Mouse (Mus musculus) 3T3-L1 (cell line): ENCODE data around the gene Cntd1.
A peak's percentile ranks its signal among the peaks of the same experiment; 100 is the strongest.

Experiments used
- DNase-seq: peaks from one replicate; pipeline ENCODE4 v3.0.0-alpha.2; 2015; ENCODE audit warnings: low read depth, low spot score

Cntd1 gene

GRCm38 (mm10) chr11:101253613-101254389, 25.0 kb upstream of the Cntd1 start, which contains the start of gene Vps25:
Gene Vps25 (plus strand): TSS chr11:101253707.
- peak; percentile 90 for DNase-seq

- no peak for DNase-seq
Measured at GRCm38 (mm10) chr11:101255826-101256775, 22.7 kb upstream of the Cntd1 start.

GRCm38 (mm10) chr11:101259261-101259712, 19.5 kb upstream of the Cntd1 start:
- DNase-seq: peak; percentile 77

DNA sequence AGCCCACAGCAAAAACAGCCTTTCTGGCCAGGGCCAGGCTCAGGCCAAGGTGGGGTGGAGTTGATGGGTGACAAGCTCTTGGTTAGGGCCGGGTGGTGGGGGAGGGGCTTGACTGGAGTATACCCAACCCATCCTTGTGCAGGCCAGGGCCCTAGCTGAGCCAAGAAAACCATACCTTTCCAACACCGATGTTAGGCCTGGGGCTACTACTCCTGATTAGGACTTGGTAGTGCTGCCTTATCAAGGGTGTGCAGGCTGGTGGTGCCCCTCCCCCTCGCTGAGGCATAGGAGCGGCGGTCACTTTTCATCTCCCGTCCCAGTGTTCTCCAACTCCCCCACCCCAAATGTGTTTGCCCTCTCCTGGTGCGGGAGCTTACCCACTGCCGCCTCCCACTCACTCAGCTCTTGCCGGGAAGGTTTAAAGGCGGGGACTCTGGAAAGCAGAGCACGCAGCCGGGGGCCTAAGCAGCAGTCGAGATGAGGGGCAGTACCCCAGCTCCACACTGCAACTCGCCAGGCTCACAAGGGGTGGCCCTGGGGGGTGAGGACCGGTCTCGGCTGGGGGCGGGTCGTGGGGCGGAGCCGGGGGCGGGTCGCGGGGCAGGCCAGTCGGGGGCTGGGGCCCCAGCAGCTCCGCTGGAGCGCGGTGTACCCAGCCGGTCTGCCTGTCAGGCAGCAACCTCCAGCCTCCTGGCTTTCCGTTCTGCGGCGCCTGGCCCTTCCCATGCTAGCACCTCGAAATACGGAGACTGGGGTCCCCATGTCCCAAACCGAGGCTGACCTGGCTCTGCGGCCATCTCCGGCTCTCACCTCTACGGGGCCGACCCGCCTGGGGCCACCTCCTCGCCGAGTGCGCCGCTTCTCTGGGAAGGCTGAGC, 18.6 kb upstream of the Cntd1 start, which contains the start of gene Wnk4:
Gene Wnk4, plus strand, starts transcription at position 620 of the 878 bp plus-strand sequence.
- DNase-seq: peak; percentile 58

DNA sequence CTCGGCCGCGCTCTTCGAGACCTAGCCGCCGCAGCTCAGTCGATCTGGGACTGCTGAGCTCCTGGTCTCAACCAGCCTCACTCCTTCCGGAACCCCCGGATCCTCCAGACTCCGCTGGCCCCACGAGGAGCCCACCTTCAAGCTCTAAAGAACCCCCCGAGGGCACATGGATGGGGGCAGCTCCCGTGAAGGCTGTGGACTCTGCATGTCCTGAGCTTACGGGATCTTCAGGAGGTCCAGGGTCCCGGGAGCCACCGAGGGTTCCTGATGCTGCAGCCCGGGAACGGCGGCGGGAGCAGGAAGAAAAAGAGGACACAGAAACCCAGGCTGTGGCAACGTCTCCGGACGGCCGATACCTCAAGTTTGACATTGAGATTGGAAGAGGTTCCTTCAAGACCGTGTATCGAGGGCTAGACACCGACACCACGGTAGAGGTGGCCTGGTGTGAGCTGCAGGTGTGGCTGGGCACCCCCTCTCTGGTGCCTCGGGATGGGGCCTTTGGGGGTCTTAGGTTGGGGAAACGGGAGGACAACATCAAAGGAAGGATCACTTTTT, 17.9 kb upstream of the Cntd1 start:
- DNase-seq: no peak

- DNase-seq: no peak
Measured at GRCm38 (mm10) chr11:101262272-101262967, 16.4 kb upstream of the Cntd1 start.

- DNase-seq: no peak
Measured at GRCm38 (mm10) chr11:101263138-101263988, 15.4 kb upstream of the Cntd1 start.

- DNase-seq: no peak
Measured at GRCm38 (mm10) chr11:101263989-101264280, 14.9 kb upstream of the Cntd1 start.

- DNase-seq: no peak
Measured at GRCm38 (mm10) chr11:101264954-101265471, 13.8 kb upstream of the Cntd1 start.

GRCm38 (mm10) chr11:101265906-101266305, 12.9 kb upstream of the Cntd1 start:
- DNase-seq: no peak

DNA sequence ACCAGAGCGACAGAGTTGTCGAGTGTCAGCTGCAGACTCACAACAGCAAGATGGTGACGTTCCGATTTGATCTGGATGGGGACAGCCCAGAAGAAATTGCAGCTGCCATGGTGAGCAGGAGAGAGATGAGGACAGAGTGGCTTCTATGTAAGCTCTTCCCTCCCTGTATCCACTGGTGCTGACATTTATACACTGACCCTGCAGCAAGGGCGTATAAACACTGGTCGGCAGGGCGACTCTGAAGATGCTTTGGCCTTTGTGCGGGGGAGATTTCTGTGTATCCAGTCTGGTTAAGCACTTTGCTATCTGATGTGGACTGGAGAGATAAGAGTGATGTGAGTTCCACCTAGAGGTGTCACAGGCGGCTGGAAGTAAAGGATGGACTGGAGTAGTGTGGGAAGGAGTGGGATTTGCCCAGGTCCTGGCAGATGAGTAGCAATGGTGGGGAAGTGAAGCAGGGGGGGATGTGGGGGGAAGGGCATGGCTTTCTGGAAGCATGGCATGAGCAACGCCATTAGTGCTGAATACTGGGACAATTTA, 9.2 kb upstream of the Cntd1 start:
- no peak for DNase-seq

- DNase-seq: no peak
Measured at GRCm38 (mm10) chr11:101272446-101272845, 6.4 kb upstream of the Cntd1 start.

- DNase-seq: no peak
Measured at GRCm38 (mm10) chr11:101275309-101275708, 3.5 kb upstream of the Cntd1 start.

- DNase-seq: no peak
Measured at GRCm38 (mm10) chr11:101276319-101277070, 2.3 kb upstream of the Cntd1 start.

GRCm38 (mm10) chr11:101277381-101278222, 1.2 kb upstream of the Cntd1 start:
- peak; percentile 89 for DNase-seq

DNA sequence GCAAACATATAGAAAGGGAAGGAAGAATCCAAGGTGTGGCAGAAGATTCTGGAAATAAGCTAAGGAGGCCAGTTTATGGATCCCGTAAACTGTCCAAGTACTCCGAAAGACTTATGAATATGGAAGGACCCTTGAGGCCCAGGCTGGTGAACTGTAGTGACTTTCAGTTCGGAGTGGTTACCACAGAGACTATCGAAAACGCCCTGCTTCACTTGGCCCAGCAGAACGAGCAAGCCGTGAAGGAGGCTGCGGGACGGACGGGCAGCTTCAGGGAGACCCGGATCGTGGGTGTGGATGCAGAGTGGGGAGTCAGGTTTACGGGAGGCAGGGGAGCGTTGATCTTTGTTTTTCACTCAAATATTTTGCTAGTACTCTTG, 369 bp downstream of the Cntd1 start:
- no peak for DNase-seq

DNA sequence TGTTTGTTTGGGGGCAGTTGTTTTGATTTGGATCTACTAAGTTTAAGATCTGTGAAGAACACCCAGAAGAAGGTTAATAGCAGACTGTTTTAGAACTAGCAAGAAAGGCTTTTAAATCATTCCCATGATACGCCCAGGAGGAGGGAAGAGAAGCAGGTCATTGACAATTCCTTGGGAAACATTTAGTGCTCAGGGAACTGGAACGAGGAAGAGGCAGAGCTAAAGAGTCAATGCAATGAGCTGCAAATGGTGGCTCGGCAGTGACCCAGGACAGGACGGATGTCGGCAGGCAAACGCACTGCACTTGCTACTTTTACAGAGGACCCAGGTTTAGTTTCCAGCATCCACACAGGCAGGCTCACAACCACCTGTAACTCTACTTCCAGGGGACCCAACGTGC, 2.0 kb downstream of the Cntd1 start:
- no peak for DNase-seq
